Mouse (Mus musculus): ENCODE measurements around the gene Gps2.

Gene Gps2

GRCm38 (mm10) chr11:69913554-69914371 is at the start of gene Gps2:
Gene Gps2 (plus strand): TSS chr11:69913888.
- in situ Hi-C loops (cut with MboI; ENCODE audit: unreplicated experiment in 2 of 2) = no loop called here

- in situ Hi-C loops (cut with MboI; ENCODE audit: unreplicated experiment in 2 of 2) = no loop called here
These were observed 49.4 kb upstream of the Gps2 start for GRCm38 (mm10) chr11:69864138-69864860.

DNA sequence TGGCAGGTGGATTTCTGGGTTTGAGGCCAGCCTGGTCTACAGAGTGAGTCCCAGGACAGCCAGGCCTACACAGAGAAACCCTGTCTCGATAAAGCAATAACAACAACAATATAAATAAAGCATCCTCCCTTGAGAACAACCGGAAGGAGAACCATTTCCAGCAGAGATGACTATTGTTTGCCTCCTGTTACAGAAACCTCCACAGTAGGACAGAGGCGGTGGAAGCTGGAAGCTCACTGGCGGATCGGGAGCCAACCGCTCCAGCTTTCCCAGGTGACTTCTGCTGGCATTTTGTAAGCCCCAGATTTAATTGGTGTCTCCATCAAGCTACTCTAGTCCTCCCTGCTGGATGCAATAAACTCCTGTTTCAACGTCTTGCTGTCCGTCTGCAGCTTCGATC is 48.1 kb upstream of the Gps2 start:
- in situ Hi-C loops (cut with MboI; ENCODE audit: unreplicated experiment in 2 of 2) = no loop called here

DNA sequence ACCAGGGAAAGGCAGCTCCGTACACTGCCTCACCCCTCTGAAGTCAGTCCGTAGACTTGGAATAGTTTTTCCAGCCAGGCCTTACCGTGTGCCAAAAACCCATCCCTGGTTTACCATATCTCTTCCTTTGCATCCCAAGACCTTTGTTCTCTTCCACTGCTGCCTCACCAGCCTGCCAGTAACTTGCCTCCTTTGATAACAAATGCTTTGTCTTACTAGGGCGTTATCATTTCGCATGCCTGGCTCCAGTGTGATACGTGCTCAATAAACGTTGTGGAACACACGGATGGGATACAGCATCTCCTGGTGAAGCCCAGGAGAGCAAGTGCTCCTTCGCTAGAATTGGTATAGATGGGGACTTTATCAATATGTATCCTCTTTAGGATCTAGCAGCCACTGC is 46.4 kb upstream of the Gps2 start:
- in situ Hi-C loops (cut with MboI; ENCODE audit: unreplicated experiment in 2 of 2) = no loop called here

GRCm38 (mm10) chr11:69870289-69871069 is 43.2 kb upstream of the Gps2 start:
- in situ Hi-C loops (cut with MboI; ENCODE audit: unreplicated experiment in 2 of 2) = loop anchor here in 1 of 2 experiments (10.0 kb wide), 2 partner anchors 246 to 344 kb away; partner anchors contain the start of genes Sat2 and Slc16a11

DNA sequence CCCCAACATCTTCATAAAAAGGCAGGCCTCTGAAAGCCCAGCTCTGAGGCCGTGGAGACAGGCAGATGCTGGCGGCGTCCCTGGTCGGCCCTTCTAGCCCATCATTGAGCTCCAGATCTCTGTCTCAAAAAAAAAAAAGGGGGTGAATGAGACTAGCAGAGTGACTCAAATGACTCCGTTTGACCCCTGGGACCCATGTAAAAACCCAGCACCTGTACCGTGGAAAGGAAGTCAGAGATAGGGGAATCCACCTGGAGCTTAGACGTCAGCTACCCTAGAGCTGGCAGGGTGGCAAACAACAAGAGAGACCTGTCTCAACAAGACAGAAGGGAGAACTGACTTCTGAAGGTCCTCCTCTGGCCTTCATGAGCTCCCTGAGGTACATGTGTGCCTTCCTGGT is 41.9 kb upstream of the Gps2 start:
- in situ Hi-C loops (cut with MboI; ENCODE audit: unreplicated experiment in 2 of 2) = loop anchor here in 1 of 2 experiments (10.0 kb wide), 2 partner anchors 247 to 343 kb away; partner anchors contain the start of genes Sat2 and Slc16a11

- in situ Hi-C loops (cut with MboI; ENCODE audit: unreplicated experiment in 2 of 2) = loop anchor here in 1 of 2 experiments (10.0 kb wide), 2 partner anchors 248 to 342 kb away; partner anchors contain the start of genes Sat2 and Slc16a11
These were observed 41.2 kb upstream of the Gps2 start for GRCm38 (mm10) chr11:69872451-69872850.

DNA sequence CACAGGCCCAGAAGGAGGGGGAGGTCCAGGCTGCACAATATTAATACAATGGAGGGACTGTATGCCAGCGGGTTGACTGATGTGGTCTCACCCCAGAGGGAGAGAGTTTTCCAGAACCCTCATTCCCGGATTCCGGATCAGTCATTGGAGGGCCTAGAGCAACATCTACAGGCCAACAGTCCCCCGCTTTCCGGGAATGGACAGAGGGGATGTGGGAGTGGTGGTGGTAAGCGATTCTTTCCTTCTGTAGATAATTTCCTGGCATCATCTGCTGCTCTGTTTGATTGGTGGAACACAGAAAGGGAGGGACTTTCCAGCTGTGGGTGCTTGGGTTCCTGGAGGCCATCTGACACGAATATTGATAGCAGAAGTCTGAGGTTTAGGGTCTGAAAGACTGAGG is 37.5 kb upstream of the Gps2 start:
- in situ Hi-C loops (cut with MboI; ENCODE audit: unreplicated experiment in 2 of 2) = loop anchor here (5.0 to 10.0 kb wide), 8 partner anchors 69 to 339 kb away; partner anchors contain the start of genes Senp3 (in 2 of the 2), Fgf11 (in 1 of the 2), Polr2a (in 1 of the 2) and Sat2 (in 1 of the 2)

GRCm38 (mm10) chr11:69876867-69877266 is 36.8 kb upstream of the Gps2 start:
- in situ Hi-C loops (cut with MboI; ENCODE audit: unreplicated experiment in 2 of 2) = loop anchor here (5.0 to 10.0 kb wide), 8 partner anchors 70 to 338 kb away; partner anchors contain the start of genes Senp3 (in 2 of the 2), Fgf11 (in 1 of the 2), Polr2a (in 1 of the 2) and Sat2 (in 1 of the 2)

GRCm38 (mm10) chr11:69877878-69878277 is 35.8 kb upstream of the Gps2 start, which contains the start of gene Tmem95:
Gene Tmem95 (minus strand): TSS chr11:69878018.
- in situ Hi-C loops (cut with MboI; ENCODE audit: unreplicated experiment in 2 of 2) = loop anchor here (5.0 to 10.0 kb wide), 8 partner anchors 71 to 337 kb away; partner anchors contain the start of genes Senp3 (in 2 of the 2), Fgf11 (in 1 of the 2), Polr2a (in 1 of the 2) and Sat2 (in 1 of the 2)

GRCm38 (mm10) chr11:69878399-69878798 is 35.3 kb upstream of the Gps2 start:
- in situ Hi-C loops (cut with MboI; ENCODE audit: unreplicated experiment in 2 of 2) = loop anchor here (5.0 to 10.0 kb wide), 8 partner anchors 71 to 336 kb away; partner anchors contain the start of genes Senp3 (in 2 of the 2), Fgf11 (in 1 of the 2), Polr2a (in 1 of the 2) and Sat2 (in 1 of the 2)

- in situ Hi-C loops (cut with MboI; ENCODE audit: unreplicated experiment in 2 of 2) = loop anchor here (5.0 to 10.0 kb wide), 8 partner anchors 72 to 336 kb away; partner anchors contain the start of genes Senp3 (in 2 of the 2), Fgf11 (in 1 of the 2), Polr2a (in 1 of the 2) and Sat2 (in 1 of the 2)
These were observed 34.7 kb upstream of the Gps2 start for GRCm38 (mm10) chr11:69878952-69879351.

DNA sequence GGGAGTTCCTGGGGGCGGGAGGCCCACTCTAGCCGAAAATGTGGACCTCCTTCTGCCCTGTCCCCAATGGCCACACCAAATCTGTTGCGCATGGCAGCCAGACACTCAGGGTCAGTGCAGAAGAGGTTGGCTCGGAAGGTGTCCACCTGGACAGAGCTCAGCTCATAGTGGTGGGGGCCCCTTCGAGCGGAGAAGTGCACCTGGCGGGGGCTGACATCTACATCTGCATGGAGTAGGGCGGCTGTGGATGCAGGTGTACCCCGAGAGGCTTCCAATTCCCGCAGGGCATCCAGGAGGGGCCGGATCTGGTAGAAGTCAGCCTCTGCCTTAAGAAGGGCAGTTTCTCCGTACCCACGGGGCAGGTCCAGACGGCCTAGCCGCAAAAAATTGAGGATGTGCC is 34.0 kb upstream of the Gps2 start:
- in situ Hi-C loops (cut with MboI; ENCODE audit: unreplicated experiment in 2 of 2) = loop anchor here (5.0 to 10.0 kb wide), 9 partner anchors 43 to 335 kb away; partner anchors contain the start of genes Eif5a (in 2 of the 2), Senp3 (in 2 of the 2), Fgf11 (in 1 of the 2) and Polr2a (in 1 of the 2)

GRCm38 (mm10) chr11:69880506-69880852 is 33.2 kb upstream of the Gps2 start:
- in situ Hi-C loops (cut with MboI; ENCODE audit: unreplicated experiment in 2 of 2) = loop anchor here (5.0 kb wide), 1 partner anchor 42 kb away; the partner anchor contains the start of gene Eif5a (in 2 of the 2)

DNA sequence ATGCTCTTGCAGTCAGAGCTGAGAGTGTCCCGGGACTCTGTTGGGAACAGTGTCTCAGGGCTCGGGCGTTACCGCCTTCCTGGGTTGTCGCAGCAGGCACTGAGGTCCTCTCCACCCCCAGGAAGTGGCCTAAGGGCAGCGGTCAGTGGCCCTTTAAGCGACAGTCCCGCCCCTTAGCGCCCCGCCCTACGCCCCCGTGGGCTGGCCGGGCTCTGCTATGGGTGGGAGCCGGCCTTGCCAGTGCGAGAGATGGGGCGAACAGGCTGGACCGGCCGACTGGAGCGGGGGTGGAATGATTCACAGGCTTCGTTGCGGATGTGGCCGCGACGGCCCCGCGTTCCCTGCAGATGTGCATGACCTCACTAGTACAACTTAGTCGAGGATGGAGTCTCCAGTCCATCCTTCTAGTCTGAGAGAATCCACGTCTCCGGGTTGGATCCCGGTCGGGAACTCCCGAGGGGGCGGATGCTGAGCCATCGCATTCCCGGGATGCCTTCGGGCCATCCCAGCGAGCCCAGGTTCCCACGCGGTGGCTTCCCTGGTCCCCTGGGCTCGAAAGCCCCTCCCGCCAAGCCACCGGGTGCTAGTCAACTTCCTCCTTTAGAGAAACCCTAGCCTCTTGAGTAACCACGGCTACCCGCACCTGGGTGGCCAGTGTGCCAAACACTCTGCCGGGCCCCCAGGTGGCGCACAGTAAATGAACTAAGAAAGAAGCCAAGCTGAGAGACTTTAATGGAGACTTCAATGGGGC is 32.7 kb upstream of the Gps2 start, which contains the start of gene Kctd11:
TSS of gene Kctd11 (minus strand) at position 554 of the 751 bp plus-strand sequence.
- in situ Hi-C loops (cut with MboI; ENCODE audit: unreplicated experiment in 2 of 2) = loop anchor here (5.0 kb wide), 1 partner anchor 41 kb away; the partner anchor contains the start of gene Eif5a (in 2 of the 2)

- in situ Hi-C loops (cut with MboI; ENCODE audit: unreplicated experiment in 2 of 2) = loop anchor here (5.0 kb wide), 1 partner anchor 40 kb away; the partner anchor contains the start of gene Eif5a (in 2 of the 2)
These were observed 31.7 kb upstream of the Gps2 start for GRCm38 (mm10) chr11:69881787-69882670.

- in situ Hi-C loops (cut with MboI; ENCODE audit: unreplicated experiment in 2 of 2) = loop anchor here (5.0 kb wide), 1 partner anchor 39 kb away; the partner anchor contains the start of gene Eif5a (in 2 of the 2)
These were observed 30.6 kb upstream of the Gps2 start for GRCm38 (mm10) chr11:69883066-69883465.
